Mouse (Mus musculus): ENCODE data around the gene Pdap1.
"Not testable (repeated sequence)": the region's sequence is repeated elsewhere in the genome, so short reads cannot be mapped to it uniquely, and the experiment has no call there.

Gene Pdap1

DNA sequence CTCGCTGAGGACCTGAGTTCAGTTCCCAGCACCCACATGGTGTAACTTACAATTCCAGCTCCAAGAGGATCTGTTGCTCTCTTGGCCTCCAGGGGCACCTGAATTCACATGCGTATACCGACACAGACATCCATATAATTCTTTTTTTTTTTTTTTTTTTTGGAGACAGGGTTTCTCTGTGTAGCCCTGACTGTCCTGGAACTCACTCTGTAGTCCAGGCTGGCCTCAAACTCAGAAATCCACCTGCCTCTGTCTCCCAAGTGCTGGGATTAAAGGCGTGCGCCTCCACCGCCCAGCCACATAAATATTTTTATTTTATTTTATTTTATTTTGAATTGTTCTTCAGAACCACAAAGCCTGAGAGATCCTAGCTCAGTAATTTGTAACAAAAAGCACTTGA, 56.8 kb downstream of the Pdap1 start:
- DNase-seq (ENCODE audit: low read depth, low spot score), result not testable (repeated sequence)

DNA sequence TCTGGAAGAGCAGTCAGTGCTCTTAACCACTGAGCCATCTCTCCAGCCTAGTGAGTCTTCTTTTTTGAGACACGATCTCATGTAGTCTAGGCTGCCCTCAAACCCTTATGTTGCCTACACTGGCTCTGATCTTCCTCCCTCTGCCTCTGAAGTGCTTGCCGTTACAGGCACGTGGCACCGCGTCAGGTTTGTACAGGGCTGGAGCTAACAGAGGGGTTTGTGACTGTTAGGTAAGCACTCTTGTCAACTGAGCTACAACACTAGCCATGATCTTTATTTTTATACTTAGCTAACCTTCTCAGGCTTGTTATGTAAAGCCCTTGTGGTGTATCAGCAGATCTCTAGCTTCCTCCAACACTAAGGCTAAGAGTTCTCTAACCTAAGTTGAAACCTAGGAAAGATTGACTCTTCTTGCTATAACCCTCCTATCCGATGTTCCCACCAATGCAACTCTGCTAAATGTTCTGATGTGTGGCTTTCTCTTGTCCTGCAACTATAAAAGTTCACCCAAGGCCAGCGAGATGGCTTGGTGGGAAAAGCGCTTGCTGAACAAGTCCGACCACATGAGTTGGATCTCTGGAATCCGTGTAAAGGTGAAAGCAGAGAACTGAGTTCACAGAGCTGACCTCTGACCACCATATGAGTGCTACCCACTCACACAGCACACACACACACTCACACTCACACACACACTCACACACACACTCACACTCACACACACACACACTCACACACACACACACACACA, 58.0 kb downstream of the Pdap1 start:
- no peak for DNase-seq (ENCODE audit: low read depth, low spot score)
